Mouse (Mus musculus) intestine, embryonic 15.5 days (tissue): ENCODE measurements around the gene Tomm40. TPM values are rescaled to one million over a fixed set of nuclear protein-coding genes. Genes with fewer than 3 reads are reported as not detected.

Source experiments
- polyA plus RNA-seq: library from polyadenylated mRNA; unstranded; fragments of >200 nt; fragmentation: Nextera tagmentation; extraction: Ambion mirVana; gene quantifications from 2 replicates; pipeline ENCODE4 v1.2.1, GENCODE M21; 2015

Tomm40 gene
- polyA plus RNA-seq, 1 experiment from 2014 or later: 208 TPM

Other genes starting within 250 kb of the Tomm40 start
- 1.9 and 2.2 TPM in 2 replicates for gene Bloc1s3, start 207.1 kb downstream of the Tomm40 start, polyA plus RNA-seq
- 124 and 137 TPM in 2 replicates for gene Trappc6a, start 207.0 kb downstream of the Tomm40 start, polyA plus RNA-seq
- gene Nkpd1, start 197.6 kb downstream of the Tomm40 start, polyA plus RNA-seq: 0.10 and 0.11 TPM in 2 replicates
- gene Ppp1r37, start 152.4 kb downstream of the Tomm40 start, polyA plus RNA-seq: 18.3 and 21.8 TPM in 2 replicates
- 0.63 and 0.95 TPM in 2 replicates for gene Zfp296, start 138.2 kb downstream of the Tomm40 start, polyA plus RNA-seq
- gene Gemin7, start 137.8 kb downstream of the Tomm40 start, polyA plus RNA-seq: 131 and 140 TPM in 2 replicates
- 34.2 and 38.3 TPM in 2 replicates for gene Clasrp, start 111.0 kb downstream of the Tomm40 start, polyA plus RNA-seq
- 8.0 and 8.6 TPM in 2 replicates for gene Relb, start 86.0 kb downstream of the Tomm40 start, polyA plus RNA-seq
- 77.2 and 85.6 TPM in 2 replicates for gene Clptm1, start 50.4 kb downstream of the Tomm40 start, polyA plus RNA-seq
- 164 and 258 TPM in 2 replicates for gene Apoc2, start 37.5 kb downstream of the Tomm40 start, polyA plus RNA-seq
- gene Gm44805, start 34.0 kb downstream of the Tomm40 start, polyA plus RNA-seq: 0.71 and 1.2 TPM in 2 replicates
- 4.7 and 7.0 TPM in 2 replicates for gene Apoc4, start 34.0 kb downstream of the Tomm40 start, polyA plus RNA-seq
- 27.1 and 34.7 TPM in 2 replicates for gene Apoc1, start 22.8 kb downstream of the Tomm40 start, polyA plus RNA-seq
- gene Apoe, start 16.2 kb downstream of the Tomm40 start, polyA plus RNA-seq: 296 and 325 TPM in 2 replicates
- gene Nectin2, start 35.0 kb upstream of the Tomm40 start, polyA plus RNA-seq: 148 and 154 TPM in 2 replicates
- 76.9 and 79.4 TPM in 2 replicates for gene Bcam, start 55.6 kb upstream of the Tomm40 start, polyA plus RNA-seq
- gene Cblc, start 81.4 kb upstream of the Tomm40 start, polyA plus RNA-seq: 24.5 and 26.4 TPM in 2 replicates
- gene Bcl3, start 107.3 kb upstream of the Tomm40 start, polyA plus RNA-seq: 13.3 and 13.9 TPM in 2 replicates
- 0.14 and 0.16 TPM in 2 replicates for gene Gm19345, start 136.6 kb upstream of the Tomm40 start, polyA plus RNA-seq
- not detected in 2 replicates for gene Ceacam16, start 145.9 kb upstream of the Tomm40 start, polyA plus RNA-seq
- gene Ceacam19, start 172.5 kb upstream of the Tomm40 start, polyA plus RNA-seq: not detected in 2 replicates
- 13.3 TPM in 2 replicates for gene Pvr, start 205.7 kb upstream of the Tomm40 start, polyA plus RNA-seq
- 7.5 and 8.0 TPM in 2 replicates for gene Igsf23, start 235.3 kb upstream of the Tomm40 start, polyA plus RNA-seq
- gene Ceacam20, start 250.0 kb upstream of the Tomm40 start, polyA plus RNA-seq: 1.5 and 1.7 TPM in 2 replicates